Mouse (Mus musculus): ENCODE data around the gene Arhgap6. TPM values are rescaled to one million over a fixed set of nuclear protein-coding genes. Genes with fewer than 3 reads are reported as not detected.

The Arhgap6 gene
- total RNA-seq, 2 experiments from 2014 or later: 2.0 to 2.2 TPM

GRCm38 (mm10) chrX:169107372-169107771 is 312.5 kb downstream of the Arhgap6 start:
- no peak for DNase-seq (ENCODE audit: low spot score in 2 of 2)

- no peak for DNase-seq (ENCODE audit: low spot score in 2 of 2)
These were observed 315.1 kb downstream of the Arhgap6 start for GRCm38 (mm10) chrX:169110031-169110430.

- DNase-seq (ENCODE audit: low spot score in 2 of 2): no peak
These were observed 317.8 kb downstream of the Arhgap6 start for GRCm38 (mm10) chrX:169112662-169113061.

- DNase-seq (ENCODE audit: low spot score in 2 of 2): no peak
These were observed 328.3 kb downstream of the Arhgap6 start for GRCm38 (mm10) chrX:169123115-169123772.

- DNase-seq (ENCODE audit: low spot score in 2 of 2): no peak
These were observed 328.9 kb downstream of the Arhgap6 start for GRCm38 (mm10) chrX:169123773-169124151.

- no peak for DNase-seq (ENCODE audit: low spot score in 2 of 2)
These were observed 344.9 kb downstream of the Arhgap6 start for GRCm38 (mm10) chrX:169139758-169140157.

- DNase-seq (ENCODE audit: low spot score in 2 of 2): no peak
These were observed 345.6 kb downstream of the Arhgap6 start for GRCm38 (mm10) chrX:169140467-169140866.

- DNase-seq (ENCODE audit: low spot score in 2 of 2): no peak
These were observed 358.9 kb downstream of the Arhgap6 start for GRCm38 (mm10) chrX:169153805-169154204.

GRCm38 (mm10) chrX:169158385-169158784 is 363.5 kb downstream of the Arhgap6 start:
- DNase-seq (ENCODE audit: low spot score in 2 of 2): no peak

GRCm38 (mm10) chrX:169170981-169171380 is 376.1 kb downstream of the Arhgap6 start:
- DNase-seq (ENCODE audit: low spot score in 2 of 2): no peak

GRCm38 (mm10) chrX:169173796-169174195 is 378.9 kb downstream of the Arhgap6 start:
- DNase-seq (ENCODE audit: low spot score in 2 of 2): no peak

- no peak for DNase-seq (ENCODE audit: low spot score in 2 of 2)
These were observed 383.7 kb downstream of the Arhgap6 start for GRCm38 (mm10) chrX:169178634-169179033.

- no peak for DNase-seq (ENCODE audit: low spot score in 2 of 2)
These were observed 392.2 kb downstream of the Arhgap6 start, which contains the start of gene Amelx for GRCm38 (mm10) chrX:169187100-169187499. Gene Amelx (minus strand): TSS chrX:169187200.

GRCm38 (mm10) chrX:169210019-169210418 is 415.1 kb downstream of the Arhgap6 start:
- DNase-seq (ENCODE audit: low spot score in 2 of 2): no peak

GRCm38 (mm10) chrX:169220064-169220463 is 425.2 kb downstream of the Arhgap6 start:
- no peak for DNase-seq (ENCODE audit: low spot score in 2 of 2)

GRCm38 (mm10) chrX:169222357-169223062 is 427.6 kb downstream of the Arhgap6 start:
- DNase-seq (ENCODE audit: low spot score in 2 of 2): no peak

- no peak for DNase-seq (ENCODE audit: low spot score in 2 of 2)
These were observed 461.0 kb downstream of the Arhgap6 start for GRCm38 (mm10) chrX:169255915-169256314.

GRCm38 (mm10) chrX:169256741-169257140 is 461.8 kb downstream of the Arhgap6 start:
- DNase-seq (ENCODE audit: low spot score in 2 of 2): no peak

GRCm38 (mm10) chrX:169261034-169261433 is 466.1 kb downstream of the Arhgap6 start:
- DNase-seq (ENCODE audit: low spot score in 2 of 2): no peak

GRCm38 (mm10) chrX:169262212-169262611 is 467.3 kb downstream of the Arhgap6 start:
- no peak for DNase-seq (ENCODE audit: low spot score in 2 of 2)

- no peak for DNase-seq (ENCODE audit: low spot score in 2 of 2)
These were observed 468.7 kb downstream of the Arhgap6 start for GRCm38 (mm10) chrX:169263433-169264172.

GRCm38 (mm10) chrX:169299579-169299978 is 504.7 kb downstream of the Arhgap6 start:
- DNase-seq (ENCODE audit: low spot score in 2 of 2): no peak
